Mouse (Mus musculus) bone marrow, adult 2 months (tissue): ENCODE results near the gene Camta1.

ENCODE experiments used
- CTCF ChIP-seq: fragments of 200-500 bp; IDR thresholded peaks from 2 replicates; pipeline ENCODE4 v1.5.1; 2011; ENCODE audit warnings: low read length, control low read depth; ENCODE audit not compliant: control insufficient read depth, insufficient read depth
- POLR2A ChIP-seq: fragments of 200-500 bp; IDR thresholded peaks from 2 replicates; pipeline ENCODE4 v1.6.1; 2011; ENCODE audit warnings: low read depth, mild to moderate bottlenecking, control low read depth, low read length, borderline replicate concordance; ENCODE audit not compliant: control insufficient read depth

GRCm38 (mm10) chr4:151171117-151171516, 690.6 kb downstream of the Camta1 start:
- TF ChIP-seq POLR2A = no peak
- no peak for TF ChIP-seq CTCF
